Mouse (Mus musculus) ES-Bruce4 (cell line): Measurements from ENCODE around the gene Sult2b1.

Experiments
- CTCF ChIP-seq: IDR thresholded peaks from one replicate; pipeline ENCODE4 v1.8.1; 2011; ENCODE audit warnings: low read depth, low read length
- EP300 ChIP-seq: IDR thresholded peaks from 2 replicates; pipeline ENCODE4 v1.6.1; 2011; ENCODE audit warnings: low read depth, low read length; ENCODE audit not compliant: insufficient read depth
- POLR2A ChIP-seq: IDR thresholded peaks from one replicate; pipeline ENCODE4 v1.8.1; 2011; ENCODE audit warnings: low read length; ENCODE audit not compliant: insufficient read depth

- TF ChIP-seq CTCF (no peak), POLR2A (no peak), EP300 (no peak)
Measured at GRCm38 (mm10) chr7:45833148-45833790, 48.8 kb upstream of the Sult2b1 start.
